Mouse (Mus musculus) stomach, embryonic 14.5 days (tissue): ENCODE measurements around the gene Gba. TPM values are rescaled to one million over a fixed set of nuclear protein-coding genes. Genes with fewer than 3 reads are reported as not detected.

Source experiments
- ATAC-seq: fragments of 200-750 bp; cut with Nextera tagmentation; 2 replicates; pipeline ENCODE4 v1.8.0; 2017; ENCODE audit warnings: low read depth, moderate TSS enrichment; ENCODE audit not compliant: insufficient number of reproducible peaks, insufficient read depth, low FRiP score
- H3K27ac ChIP-seq: fragments of 300-500 bp; sonication (generic); 2 replicates; pipeline ENCODE4 v1.5.1; 2014; ENCODE audit warnings: mild to moderate bottlenecking, low read length, moderate library complexity, mixed read lengths
- H3K27me3 ChIP-seq: fragments of 300-500 bp; sonication (generic); 2 replicates; pipeline ENCODE4 v1.6.1; 2014; ENCODE audit warnings: low read length, control low read depth, mixed read lengths; ENCODE audit not compliant: control insufficient read depth, insufficient read depth
- H3K36me3 ChIP-seq: fragments of 300-500 bp; sonication (generic); 2 replicates; pipeline ENCODE4 v1.6.1; 2014; ENCODE audit warnings: mild to moderate bottlenecking, control low read depth, low read length, moderate library complexity, mixed read lengths; ENCODE audit not compliant: control insufficient read depth, insufficient read depth
- H3K4me1 ChIP-seq: fragments of 300-500 bp; sonication (generic); 2 replicates; pipeline ENCODE4 v1.6.1; 2014; ENCODE audit warnings: low read length, control low read depth, mixed read lengths; ENCODE audit not compliant: control insufficient read depth, insufficient read depth
- H3K4me2 ChIP-seq: fragments of 300-500 bp; sonication (generic); replicated peaks from 2 replicates; pipeline ENCODE4 v1.6.1; 2014; ENCODE audit warnings: low read depth, low read length, control low read depth
- H3K4me3 ChIP-seq: fragments of 300-500 bp; sonication (generic); 2 replicates; pipeline ENCODE4 v1.5.1; 2014; ENCODE audit warnings: low read depth, low read length, control low read depth
- H3K9ac ChIP-seq: fragments of 300-500 bp; sonication (generic); replicated peaks from 2 replicates; pipeline ENCODE4 v1.6.1; 2014; ENCODE audit warnings: low read depth, mild to moderate bottlenecking, control low read depth, low read length, moderate library complexity, mixed read lengths
- H3K9me3 ChIP-seq: fragments of 300-500 bp; sonication (generic); 2 replicates; pipeline ENCODE4 v1.6.1; 2016; ENCODE audit warnings: low read depth, low read length, control low read depth; ENCODE audit not compliant: control insufficient read depth
- WGBS: fragments of 180-500 bp; shearing (Covaris S2); extraction: QIAGEN DNeasy Blood & Tissue Kit; methylation state at CpG from one replicate; pipeline ENCODE4 v1.1.7; 2014; 5-methylcytosine and 5-hydroxymethylcytosine counted together
- polyA plus RNA-seq: library from polyadenylated mRNA; unstranded; fragments of >200 nt; fragmentation: Nextera tagmentation; extraction: Ambion mirVana; gene quantifications from 2 replicates; pipeline ENCODE4 v1.2.1, GENCODE M21; 2014

Gba gene
- polyA plus RNA-seq, 1 experiment from 2014 or later: 37.0 TPM

- peaks cover 65% of the 10 kb centered on the region for H3K36me3 ChIP-seq
- peak within 1 kb of the TSS; percentile 73 for H3K4me3 ChIP-seq
- peak within 1 kb of the TSS; percentile 86 for H3K9ac ChIP-seq
- H3K27me3 ChIP-seq: no peaks in the 10 kb centered on the region
- H3K27ac ChIP-seq: peak within 1 kb of the TSS; percentile 66; the same call in 1 of the 2 replicates
- under 1% methylated on average over 43 of the region's 43 CpGs for WGBS
- peak; percentile 95 for ATAC-seq
- peaks cover 6% of the 10 kb centered on the region; the same call in 1 of the 2 replicates for H3K4me1 ChIP-seq
- peak within 1 kb of the TSS; percentile 82 for H3K4me2 ChIP-seq
- no peaks in the 10 kb centered on the region for H3K9me3 ChIP-seq
Observed at GRCm38 (mm10) chr3:89177242-89178106, 25.3 kb upstream of the Gba start, which contains the start of gene Scamp3. Gene Scamp3, plus strand, starts transcription at chr3:89177473.

- Histone ChIP-seq H3K36me3 (peaks cover 59% of the 10 kb centered on the region), H3K4me1 (peaks cover 9% of the 10 kb centered on the region; the same call in 1 of the 2 replicates), H3K27me3 (no peaks in the 10 kb centered on the region), H3K4me3 (peak overlapping the region; percentile 73), H3K4me2 (peak overlapping the region; percentile 82), H3K9ac (peak overlapping the region; percentile 86), H3K9me3 (no peaks in the 10 kb centered on the region), H3K27ac (peak overlapping the region; percentile 66; the same call in 1 of the 2 replicates)
- 3% methylated on average over 6 of the region's 6 CpGs for WGBS
- no peak for ATAC-seq
Observed at GRCm38 (mm10) chr3:89178107-89178385, 24.7 kb upstream of the Gba start.

- Histone ChIP-seq H3K9me3 (no peaks in the 10 kb centered on the region), H3K9ac (no peak overlapping the region; the same call in 1 of the 2 replicates), H3K4me2 (no peak overlapping the region), H3K4me1 (peaks cover 15% of the 10 kb centered on the region; the same call in 1 of the 2 replicates), H3K27me3 (no peaks in the 10 kb centered on the region), H3K4me3 (no peak overlapping the region), H3K27ac (no peak overlapping the region), H3K36me3 (peaks cover 49% of the 10 kb centered on the region)
- ATAC-seq: no peak
- WGBS: 94% methylated on average over 11 of the region's 11 CpGs
Observed at GRCm38 (mm10) chr3:89179056-89179455, 23.7 kb upstream of the Gba start.

GRCm38 (mm10) chr3:89181749-89182500, 20.8 kb upstream of the Gba start:
- Histone ChIP-seq H3K27ac (no peak overlapping the region), H3K9me3 (no peaks in the 10 kb centered on the region), H3K9ac (no peak overlapping the region), H3K36me3 (peaks cover 22% of the 10 kb centered on the region; the same call in 1 of the 2 replicates), H3K4me3 (no peak overlapping the region), H3K4me1 (peaks cover 26% of the 10 kb centered on the region; the same call in 1 of the 2 replicates), H3K27me3 (no peaks in the 10 kb centered on the region), H3K4me2 (no peak overlapping the region)
- ATAC-seq: no peak
- 90% methylated on average over 27 of the region's 27 CpGs for WGBS

GRCm38 (mm10) chr3:89182531-89183057, 20.1 kb upstream of the Gba start:
- Histone ChIP-seq H3K9me3 (no peaks in the 10 kb centered on the region), H3K36me3 (peaks cover 26% of the 10 kb centered on the region; the same call in 1 of the 2 replicates), H3K9ac (no peak overlapping the region), H3K4me2 (peak overlapping the region; percentile 95), H3K4me1 (peaks cover 26% of the 10 kb centered on the region; the same call in 1 of the 2 replicates), H3K4me3 (peak overlapping the region; percentile 62), H3K27ac (no peak overlapping the region), H3K27me3 (no peaks in the 10 kb centered on the region)
- ATAC-seq: no peak
- WGBS: 44% methylated on average over 7 of the region's 7 CpGs

- peak within 1 kb of the TSS; percentile 62 for H3K4me3 ChIP-seq
- peaks cover 24% of the 10 kb centered on the region; the same call in 1 of the 2 replicates for H3K4me1 ChIP-seq
- H3K27ac ChIP-seq: peak within 1 kb of the TSS; percentile 86
- no peaks in the 10 kb centered on the region for H3K27me3 ChIP-seq
- H3K9me3 ChIP-seq: no peaks in the 10 kb centered on the region
- peak within 1 kb of the TSS; percentile 95 for H3K4me2 ChIP-seq
- H3K36me3 ChIP-seq: peaks cover 29% of the 10 kb centered on the region; the same call in 1 of the 2 replicates
- WGBS: 4% methylated on average over 39 of the region's 39 CpGs
- ATAC-seq: peak; percentile 93
- peak within 1 kb of the TSS; percentile 78 for H3K9ac ChIP-seq
Observed at GRCm38 (mm10) chr3:89183058-89183958, 19.4 kb upstream of the Gba start, which contains the start of gene Fam189b. Gene Fam189b, plus strand, starts transcription at chr3:89183143.

- Histone ChIP-seq H3K4me3 (peak overlapping the region; percentile 62), H3K27me3 (no peaks in the 10 kb centered on the region), H3K4me1 (peaks cover 21% of the 10 kb centered on the region; the same call in 1 of the 2 replicates), H3K27ac (peak overlapping the region; percentile 86; the same call in 1 of the 2 replicates), H3K4me2 (peak overlapping the region; percentile 95), H3K9me3 (no peaks in the 10 kb centered on the region), H3K9ac (peak overlapping the region; percentile 78), H3K36me3 (peaks cover 32% of the 10 kb centered on the region; the same call in 1 of the 2 replicates)
- ATAC-seq: no peak
- WGBS: 77% methylated on average over 6 of the region's 6 CpGs
Observed at GRCm38 (mm10) chr3:89183959-89184315, 18.8 kb upstream of the Gba start.
